Mouse (Mus musculus) liver, embryonic 14.5 days (tissue): ENCODE data around the gene Castor1.

ENCODE experiments used
- CTCF ChIP-seq: IDR thresholded peaks from 2 replicates; pipeline ENCODE4 v1.5.1; 2016; ENCODE audit warnings: antibody characterized with exemption, low read depth, control low read depth
- EP300 ChIP-seq: IDR thresholded peaks from 2 replicates; pipeline ENCODE4 v1.6.1; 2016; ENCODE audit warnings: antibody characterized with exemption, low read depth

DNA sequence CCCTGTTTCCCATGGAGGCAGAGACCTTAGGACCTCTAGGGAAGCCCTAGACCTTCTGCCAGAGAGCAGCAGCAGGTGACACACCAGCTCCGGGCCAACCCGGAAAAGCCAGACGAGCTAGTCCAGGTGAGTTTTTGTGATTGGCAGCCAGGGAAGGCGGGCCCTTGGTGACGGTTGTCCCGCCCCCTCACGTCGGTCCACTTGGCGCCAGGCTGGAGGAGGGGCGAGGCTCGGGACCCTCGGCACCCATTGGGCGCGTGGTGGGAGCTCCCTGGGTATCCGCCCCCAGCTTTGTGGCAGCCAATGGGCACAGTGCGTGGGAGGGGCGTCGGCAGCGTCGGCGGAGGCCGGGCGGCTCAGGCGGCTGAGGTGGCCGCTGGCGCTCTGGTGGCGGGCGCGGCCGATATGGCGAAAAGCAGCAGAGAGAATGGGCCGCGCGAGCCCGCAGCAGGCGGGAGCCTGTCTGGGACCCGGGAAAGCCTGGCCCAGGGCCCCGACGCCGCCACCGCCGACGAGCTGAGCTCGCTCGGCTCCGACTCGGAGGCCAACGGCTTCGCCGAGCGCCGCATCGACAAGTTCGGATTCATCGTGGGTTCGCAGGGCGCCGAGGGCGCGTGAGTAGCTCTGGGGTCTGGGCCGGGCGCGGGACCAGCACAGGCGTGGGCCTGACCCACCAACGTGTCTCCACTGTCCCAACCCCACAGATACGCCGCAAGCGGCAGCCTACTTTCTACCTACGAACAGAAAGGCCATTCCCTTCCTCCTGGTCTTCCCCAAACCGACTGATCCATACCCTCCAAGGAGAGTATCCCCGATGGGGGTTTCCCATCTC is 31.3 kb upstream of the Castor1 start, which contains the start of gene Tbc1d10a:
- TF ChIP-seq CTCF (no peak), EP300 (no peak)
